Mouse (Mus musculus) heart, embryonic 15.5 days (tissue): ENCODE measurements around the gene Plpp3. TPM values are rescaled to one million over a fixed set of nuclear protein-coding genes. Genes with fewer than 3 reads are reported as not detected.

Experiments
- ATAC-seq: fragments of 200-750 bp; cut with Nextera tagmentation; replicated peaks from 2 replicates; pipeline ENCODE4 v1.8.0; 2017; ENCODE audit warnings: low read depth, moderate TSS enrichment; ENCODE audit not compliant: insufficient number of reproducible peaks, insufficient read depth, low FRiP score
- H3K27ac ChIP-seq: fragments of 300-500 bp; sonication (generic); 2 replicates; pipeline ENCODE4 v1.5.1; 2015; ENCODE audit warnings: mild to moderate bottlenecking, inconsistent platforms
- H3K27me3 ChIP-seq: fragments of 300-500 bp; sonication (generic); 2 replicates; pipeline ENCODE4 v1.6.1; 2015; ENCODE audit warnings: inconsistent platforms
- H3K36me3 ChIP-seq: fragments of 300-500 bp; sonication (generic); 2 replicates; pipeline ENCODE4 v1.6.1; 2015; ENCODE audit warnings: mild to moderate bottlenecking, inconsistent platforms
- H3K4me1 ChIP-seq: fragments of 300-500 bp; sonication (generic); replicated peaks from 2 replicates; pipeline ENCODE4 v1.6.1; 2015; ENCODE audit warnings: inconsistent platforms
- H3K4me2 ChIP-seq: fragments of 300-500 bp; sonication (generic); 2 replicates; pipeline ENCODE4 v1.6.1; 2015; ENCODE audit warnings: inconsistent platforms, mild to moderate bottlenecking, moderate library complexity
- H3K4me3 ChIP-seq: fragments of 300-500 bp; sonication (generic); 2 replicates; pipeline ENCODE4 v1.5.1; 2015; ENCODE audit warnings: mild to moderate bottlenecking, inconsistent platforms
- H3K9ac ChIP-seq: fragments of 300-500 bp; sonication (generic); 2 replicates; pipeline ENCODE4 v1.6.1; 2015; ENCODE audit warnings: mild to moderate bottlenecking, inconsistent platforms
- H3K9me3 ChIP-seq: fragments of 300-500 bp; sonication (generic); replicated peaks from 2 replicates; pipeline ENCODE4 v1.6.1; 2016; ENCODE audit warnings: inconsistent platforms
- WGBS: fragments of 180-500 bp; shearing (Covaris S2); methylation state at CpG from one replicate; pipeline ENCODE4 v1.1.7; 2015; ENCODE audit warnings: mixed read lengths; 5-methylcytosine and 5-hydroxymethylcytosine counted together
- polyA plus RNA-seq: library from polyadenylated mRNA; unstranded; fragments of >200 nt; fragmentation: Nextera tagmentation; extraction: Ambion mirVana; gene quantifications from 2 replicates; pipeline ENCODE4 v1.2.1, GENCODE M21; 2015

The Plpp3 gene
- 35.0 and 40.4 TPM in 2 replicates for polyA plus RNA-seq

DNA sequence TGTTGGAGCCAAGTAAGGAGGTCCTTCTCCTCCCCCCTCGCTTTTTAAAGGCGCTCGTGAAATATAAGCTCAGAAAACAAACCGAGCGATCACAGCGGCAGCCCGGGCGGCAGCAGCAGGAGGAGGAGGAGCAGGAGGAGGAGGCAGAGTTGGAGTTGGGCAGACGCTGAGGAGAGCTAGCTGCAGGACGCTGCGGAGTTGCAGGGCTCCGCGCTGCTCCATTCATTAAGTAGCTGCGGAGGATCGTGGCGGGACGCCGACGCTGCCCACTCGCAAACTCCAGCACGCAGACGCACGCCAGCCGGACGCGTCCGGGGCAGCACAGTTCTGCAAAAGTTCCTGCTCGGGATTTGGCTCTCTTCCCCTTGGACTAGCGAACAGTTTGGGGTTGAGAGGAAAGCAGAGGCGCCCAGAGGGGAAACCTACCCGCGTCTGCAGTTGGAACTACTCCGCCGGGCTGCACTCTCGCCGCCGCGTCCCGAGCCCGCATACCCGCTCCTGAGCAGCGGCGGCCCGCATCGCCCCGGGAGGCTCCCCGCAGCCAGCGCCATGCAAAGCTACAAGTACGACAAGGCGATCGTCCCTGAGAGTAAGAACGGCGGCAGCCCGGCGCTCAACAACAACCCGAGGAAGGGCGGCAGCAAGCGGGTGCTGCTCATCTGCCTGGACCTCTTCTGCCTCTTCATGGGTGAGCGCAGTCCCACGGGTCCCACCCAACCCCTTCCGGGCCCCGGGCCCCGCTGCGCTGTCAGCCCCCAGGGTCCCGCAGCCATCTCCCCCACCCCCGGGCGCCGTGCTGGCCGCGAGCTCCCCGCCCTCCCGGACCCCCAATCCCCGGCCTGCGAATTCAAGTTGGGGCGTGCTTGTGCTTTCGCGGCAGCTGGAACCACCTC lies at the start of gene Plpp3:
Gene Plpp3, plus strand, starts transcription at position 72 of the 893 bp plus-strand sequence.
- WGBS, result under 1% methylated on average over 77 of the region's 77 CpGs
- Histone ChIP-seq H3K9me3 (no peaks in the 10 kb centered on the region), H3K4me1 (peaks cover 13% of the 10 kb centered on the region), H3K27me3 (peaks cover 12% of the 10 kb centered on the region; the same call in 1 of the 2 replicates), H3K4me2 (peak within 1 kb of the TSS; percentile 77), H3K36me3 (no peaks in the 10 kb centered on the region; the same call in 1 of the 2 replicates), H3K27ac (peak within 1 kb of the TSS; percentile 86), H3K9ac (peak within 1 kb of the TSS; percentile 83), H3K4me3 (peak within 1 kb of the TSS; percentile 84)
- ATAC-seq, result peak; percentile 82

- no peak for ATAC-seq
- 39% methylated on average over 12 of the region's 12 CpGs for WGBS
- peak overlapping the region; percentile 94 for H3K27ac ChIP-seq
- H3K4me3 ChIP-seq, result peak overlapping the region; percentile 64
- H3K9ac ChIP-seq, result peak overlapping the region; percentile 73
- H3K36me3 ChIP-seq, result no peaks in the 10 kb centered on the region
- no peaks in the 10 kb centered on the region for H3K27me3 ChIP-seq
- H3K9me3 ChIP-seq, result no peaks in the 10 kb centered on the region
- peaks cover 18% of the 10 kb centered on the region for H3K4me1 ChIP-seq
- peak overlapping the region; percentile 79 for H3K4me2 ChIP-seq
Measured at GRCm38 (mm10) chr4:105107943-105108640, 49.1 kb upstream of the Plpp3 start.

DNA sequence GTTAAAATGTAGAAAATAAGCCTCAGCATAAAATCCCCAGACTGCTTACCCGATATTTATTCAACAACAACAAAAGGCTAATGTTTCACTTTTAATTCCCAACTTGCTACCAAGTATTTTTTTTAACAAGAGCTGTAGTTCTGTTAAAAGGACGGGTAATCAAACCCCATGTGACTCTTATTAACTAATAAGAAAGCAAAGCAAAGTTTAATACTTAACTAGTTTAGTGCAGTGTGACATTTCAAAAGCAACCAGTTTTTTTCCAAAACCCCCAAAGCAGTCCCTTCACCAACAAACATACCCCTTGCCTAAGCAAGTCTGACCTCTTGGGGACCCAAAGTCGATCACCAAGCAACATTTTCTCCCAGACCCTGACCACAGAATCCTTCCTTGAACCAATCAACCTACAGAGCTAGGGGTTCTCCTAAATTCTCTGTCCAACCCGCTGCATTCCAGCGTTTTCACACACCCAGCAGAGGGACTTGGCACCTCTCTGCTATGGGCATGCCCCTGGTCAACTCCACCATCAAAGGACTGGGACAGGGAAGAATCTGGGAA lies 48.4 kb upstream of the Plpp3 start:
- H3K9ac ChIP-seq, result peak overlapping the region; percentile 73
- peak; percentile 18; the same call in 1 of the 2 replicates for ATAC-seq
- peak overlapping the region; percentile 79 for H3K4me2 ChIP-seq
- no peaks in the 10 kb centered on the region for H3K9me3 ChIP-seq
- H3K4me1 ChIP-seq, result peaks cover 18% of the 10 kb centered on the region
- no peaks in the 10 kb centered on the region for H3K36me3 ChIP-seq
- WGBS, result 19% methylated on average over 5 of the region's 5 CpGs
- peak overlapping the region; percentile 94 for H3K27ac ChIP-seq
- H3K27me3 ChIP-seq, result no peaks in the 10 kb centered on the region
- peak overlapping the region; percentile 64 for H3K4me3 ChIP-seq

DNA sequence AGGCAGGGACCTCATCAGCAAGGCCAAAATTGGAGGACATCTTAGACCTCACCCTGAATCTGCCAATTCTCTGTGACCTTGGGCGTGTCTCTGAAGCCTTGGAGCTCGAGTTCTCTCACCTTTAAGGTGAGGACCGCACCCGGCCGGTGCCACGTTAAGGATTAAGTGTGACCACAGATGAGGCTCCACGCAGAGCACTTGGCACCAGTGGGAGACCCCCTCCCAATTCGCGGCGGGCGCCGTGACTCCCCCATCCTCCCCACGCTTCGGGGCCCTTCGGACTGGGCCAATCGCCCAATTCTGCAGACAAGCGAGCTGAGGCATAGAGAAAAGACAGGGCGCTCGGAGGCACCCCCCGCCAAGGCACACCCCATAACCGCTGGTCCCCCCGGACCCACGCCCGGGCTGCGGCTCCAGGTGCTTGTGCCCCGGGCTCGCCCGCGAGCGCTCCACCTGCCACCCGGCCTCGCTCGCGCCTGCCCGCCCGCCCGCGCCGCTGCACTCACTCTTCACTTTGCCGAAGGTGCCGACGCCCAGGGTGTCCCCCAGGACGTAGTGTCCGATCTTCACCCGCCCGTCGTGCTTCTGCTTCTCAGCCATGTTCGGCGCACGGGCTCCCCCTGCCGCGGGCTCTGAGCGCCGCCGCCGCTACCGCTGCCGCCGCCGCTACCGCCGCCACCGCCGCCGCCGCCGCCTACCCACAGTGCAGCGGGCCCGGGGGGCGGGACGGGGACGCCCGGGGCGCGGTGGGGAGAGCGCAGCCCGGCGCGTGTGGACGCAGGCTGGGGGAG lies 47.8 kb upstream of the Plpp3 start, which contains the start of gene Prkaa2:
Gene Prkaa2, minus strand, starts transcription at position 692 of the 791 bp plus-strand sequence.
- peak; percentile 89 for ATAC-seq
- Histone ChIP-seq H3K27me3 (no peaks in the 10 kb centered on the region), H3K4me3 (peak within 1 kb of the TSS; percentile 64), H3K9ac (peak within 1 kb of the TSS; percentile 73), H3K9me3 (no peaks in the 10 kb centered on the region), H3K27ac (peak within 1 kb of the TSS; percentile 94), H3K4me2 (peak within 1 kb of the TSS; percentile 79), H3K36me3 (no peaks in the 10 kb centered on the region), H3K4me1 (peaks cover 18% of the 10 kb centered on the region)
- WGBS, result under 1% methylated on average over 80 of the region's 80 CpGs

GRCm38 (mm10) chr4:105109990-105110683 lies 47.0 kb upstream of the Plpp3 start:
- Histone ChIP-seq H3K9ac (peak overlapping the region; percentile 73), H3K4me1 (peaks cover 14% of the 10 kb centered on the region), H3K36me3 (no peaks in the 10 kb centered on the region), H3K4me3 (peak overlapping the region; percentile 64), H3K27ac (peak overlapping the region; percentile 94), H3K27me3 (no peaks in the 10 kb centered on the region), H3K4me2 (peak overlapping the region; percentile 79), H3K9me3 (no peaks in the 10 kb centered on the region)
- peak; percentile 58 for ATAC-seq
- 3% methylated on average over 24 of the region's 24 CpGs for WGBS

GRCm38 (mm10) chr4:105110684-105111035 lies 46.5 kb upstream of the Plpp3 start:
- no peaks in the 10 kb centered on the region for H3K27me3 ChIP-seq

GRCm38 (mm10) chr4:105111770-105112169 lies 45.4 kb upstream of the Plpp3 start:
- no peak overlapping the region for H3K9ac ChIP-seq
- H3K27me3 ChIP-seq, result no peaks in the 10 kb centered on the region
- no peak overlapping the region for H3K27ac ChIP-seq
- 76% methylated on average over 11 of the region's 11 CpGs for WGBS
- no peaks in the 10 kb centered on the region for H3K9me3 ChIP-seq
- H3K4me3 ChIP-seq, result no peak overlapping the region
- no peaks in the 10 kb centered on the region for H3K36me3 ChIP-seq
- peaks cover 7% of the 10 kb centered on the region for H3K4me1 ChIP-seq
- no peak overlapping the region for H3K4me2 ChIP-seq
- no peak for ATAC-seq

More at GRCm38 (mm10) chr4:105110684-105111035, 46.5 kb upstream of the Plpp3 start:
- Histone ChIP-seq H3K9me3 (no peaks in the 10 kb centered on the region), H3K9ac (peak overlapping the region; percentile 73), H3K4me3 (peak overlapping the region; percentile 64), H3K36me3 (no peaks in the 10 kb centered on the region), H3K4me2 (peak overlapping the region; percentile 79), H3K4me1 (peaks cover 10% of the 10 kb centered on the region), H3K27ac (peak overlapping the region; percentile 94)
- ATAC-seq, result no peak
- 52% methylated on average over 4 of the region's 4 CpGs for WGBS

DNA sequence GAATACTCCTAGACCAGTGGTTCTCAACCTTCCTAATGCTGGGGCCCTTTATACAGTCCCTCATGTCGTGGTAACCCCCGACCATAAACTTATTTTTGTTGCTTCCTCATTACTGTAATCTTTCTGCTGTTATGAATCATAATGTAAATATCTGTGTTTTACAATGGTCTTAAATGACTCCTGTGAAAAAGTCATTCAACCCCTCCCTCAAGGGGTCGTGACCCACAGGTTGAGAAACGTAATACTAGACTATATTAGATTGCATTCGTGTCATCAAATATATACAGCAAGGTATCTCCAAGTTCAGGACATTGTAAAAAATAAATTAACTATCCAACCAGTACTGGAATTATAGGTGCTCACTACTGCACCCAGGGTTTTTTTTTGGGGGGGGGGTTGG lies 44.1 kb upstream of the Plpp3 start:
- no peak for ATAC-seq
- no peak overlapping the region for H3K4me3 ChIP-seq
- no peaks in the 10 kb centered on the region for H3K27me3 ChIP-seq
- no peak overlapping the region for H3K27ac ChIP-seq
- H3K9me3 ChIP-seq, result no peaks in the 10 kb centered on the region
- WGBS, result 81% methylated on average over 5 of the region's 5 CpGs
- no peaks in the 10 kb centered on the region for H3K36me3 ChIP-seq
- no peak overlapping the region for H3K9ac ChIP-seq
- no peak overlapping the region for H3K4me2 ChIP-seq
- H3K4me1 ChIP-seq, result peaks cover 11% of the 10 kb centered on the region

- Histone ChIP-seq H3K4me2 (no peak overlapping the region), H3K4me3 (no peak overlapping the region), H3K27ac (no peak overlapping the region), H3K4me1 (peaks cover 14% of the 10 kb centered on the region), H3K9me3 (no peaks in the 10 kb centered on the region), H3K27me3 (no peaks in the 10 kb centered on the region), H3K36me3 (no peaks in the 10 kb centered on the region), H3K9ac (no peak overlapping the region)
- no peak for ATAC-seq
- WGBS, result 82% methylated on average over 3 of the region's 3 CpGs
Measured at GRCm38 (mm10) chr4:105113468-105113867, 43.7 kb upstream of the Plpp3 start.

DNA sequence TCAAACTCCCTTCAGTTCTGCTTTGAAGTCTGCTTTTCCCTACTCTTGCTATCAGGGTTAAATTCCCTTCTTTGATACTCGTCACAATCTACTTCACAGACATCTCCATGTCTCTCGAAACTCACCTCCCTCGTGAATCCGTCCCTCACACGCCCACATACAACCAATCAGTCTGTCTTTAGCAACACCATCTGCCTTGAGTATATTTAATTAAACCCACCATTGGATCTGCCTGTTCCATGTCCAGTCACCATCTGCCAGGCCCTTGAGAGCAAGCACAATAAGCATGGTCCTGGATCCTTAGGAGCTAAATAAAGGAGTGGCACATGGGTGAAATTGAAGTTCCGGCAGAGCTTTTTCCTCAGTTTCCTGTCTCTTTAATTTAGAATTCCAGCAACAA lies 36.1 kb upstream of the Plpp3 start:
- Histone ChIP-seq H3K4me1 (peaks cover 15% of the 10 kb centered on the region; the same call in 1 of the 2 replicates), H3K27me3 (no peaks in the 10 kb centered on the region), H3K9me3 (no peaks in the 10 kb centered on the region), H3K4me2 (no peak overlapping the region), H3K27ac (no peak overlapping the region), H3K9ac (no peak overlapping the region), H3K4me3 (no peak overlapping the region), H3K36me3 (no peaks in the 10 kb centered on the region)
- ATAC-seq, result no peak
- 75% methylated on average over 6 of the region's 6 CpGs for WGBS
